Mouse (Mus musculus) E14TG2a.4 (cell line): ENCODE results near the gene Gucy1b1.

Source experiments
- H3K27me3 ChIP-seq: 2 replicates; pipeline ENCODE4 v1.6.1; 2014; ENCODE audit warnings: low read length, control low read depth; ENCODE audit not compliant: insufficient read depth
- H3K36me3 ChIP-seq: 2 replicates; pipeline ENCODE4 v1.6.1; 2014; ENCODE audit warnings: low read length, control low read depth; ENCODE audit not compliant: insufficient read depth
- H3K4me1 ChIP-seq: replicated peaks from 2 replicates; pipeline ENCODE4 v1.6.1; 2014; ENCODE audit warnings: low read depth, low read length, control low read depth
- H3K4me3 ChIP-seq: replicated peaks from 2 replicates; pipeline ENCODE4 v1.5.1; 2014; ENCODE audit warnings: mild to moderate bottlenecking, low read length
- H3K9me3 ChIP-seq: 2 replicates; pipeline ENCODE4 v1.6.1; 2014; ENCODE audit warnings: low read length, control low read depth
- CTCF ChIP-seq: conservative IDR thresholded peaks from 2 replicates; pipeline ENCODE4 v1.5.1; 2014; ENCODE audit warnings: low read length
- NANOG ChIP-seq: IDR thresholded peaks from 2 replicates; pipeline ENCODE4 v1.6.1; 2014; ENCODE audit warnings: borderline replicate concordance, low read length, mixed read lengths
- POU5F1 ChIP-seq: IDR thresholded peaks from 2 replicates; pipeline ENCODE4 v1.6.1; 2014; ENCODE audit warnings: low read length, borderline replicate concordance

Gene Gucy1b1

GRCm38 (mm10) chr3:82023065-82023464, 51.4 kb downstream of the Gucy1b1 start:
- Histone ChIP-seq H3K4me1 (no peaks in the 10 kb centered on the region), H3K27me3 (no peaks in the 10 kb centered on the region), H3K4me3 (no peak overlapping the region), H3K36me3 (no peaks in the 10 kb centered on the region), H3K9me3 (no peaks in the 10 kb centered on the region)
- TF ChIP-seq POU5F1: no peak
- no peak for TF ChIP-seq CTCF
- no peak for TF ChIP-seq NANOG

- TF ChIP-seq NANOG: no peak
- no peak for TF ChIP-seq POU5F1
- no peak for TF ChIP-seq CTCF
- Histone ChIP-seq H3K4me1 (no peaks in the 10 kb centered on the region), H3K4me3 (no peak overlapping the region), H3K36me3 (no peaks in the 10 kb centered on the region), H3K27me3 (no peaks in the 10 kb centered on the region), H3K9me3 (no peaks in the 10 kb centered on the region)
Measured at GRCm38 (mm10) chr3:82022421-82022920, 52.0 kb downstream of the Gucy1b1 start.

- H3K9me3 ChIP-seq: no peaks in the 10 kb centered on the region
- no peaks in the 10 kb centered on the region for H3K27me3 ChIP-seq
- no peaks in the 10 kb centered on the region for H3K36me3 ChIP-seq
- no peak for TF ChIP-seq POU5F1
- no peak for TF ChIP-seq NANOG
- TF ChIP-seq CTCF: no peak
- no peak overlapping the region for H3K4me3 ChIP-seq
- H3K4me1 ChIP-seq: no peaks in the 10 kb centered on the region
Measured at GRCm38 (mm10) chr3:82014148-82014703, 60.3 kb downstream of the Gucy1b1 start.

- TF ChIP-seq NANOG (no peak), CTCF (no peak), POU5F1 (no peak)
- no peaks in the 10 kb centered on the region for H3K4me1 ChIP-seq
- no peak overlapping the region for H3K4me3 ChIP-seq
- H3K27me3 ChIP-seq: no peaks in the 10 kb centered on the region
- no peaks in the 10 kb centered on the region for H3K36me3 ChIP-seq
- H3K9me3 ChIP-seq: no peaks in the 10 kb centered on the region
Measured at GRCm38 (mm10) chr3:82007002-82007401, 67.5 kb downstream of the Gucy1b1 start.

- no peak overlapping the region for H3K4me3 ChIP-seq
- H3K9me3 ChIP-seq: no peaks in the 10 kb centered on the region
- no peak for TF ChIP-seq NANOG
- peak; percentile 24; the same call in 1 of the 2 replicates for TF ChIP-seq POU5F1
- TF ChIP-seq CTCF: peak; percentile 69
- H3K36me3 ChIP-seq: no peaks in the 10 kb centered on the region
- H3K27me3 ChIP-seq: no peaks in the 10 kb centered on the region
- no peaks in the 10 kb centered on the region for H3K4me1 ChIP-seq
Measured at GRCm38 (mm10) chr3:81995988-81996387, 78.5 kb downstream of the Gucy1b1 start.

- Histone ChIP-seq H3K36me3 (no peaks in the 10 kb centered on the region), H3K4me3 (no peak overlapping the region), H3K27me3 (no peaks in the 10 kb centered on the region), H3K4me1 (no peaks in the 10 kb centered on the region), H3K9me3 (no peaks in the 10 kb centered on the region)
- TF ChIP-seq NANOG (no peak), CTCF (no peak), POU5F1 (no peak)
Measured at GRCm38 (mm10) chr3:81995371-81995770, 79.1 kb downstream of the Gucy1b1 start.

GRCm38 (mm10) chr3:81990531-81990930, 84.0 kb downstream of the Gucy1b1 start:
- H3K36me3 ChIP-seq: no peaks in the 10 kb centered on the region
- TF ChIP-seq CTCF (no peak), POU5F1 (no peak), NANOG (no peak)
- 0 out of 2 replicates have a peak, but pooled peaks cover 5% of the 10 kb centered on the region for H3K4me1 ChIP-seq
- H3K4me3 ChIP-seq: no peak overlapping the region
- no peaks in the 10 kb centered on the region for H3K9me3 ChIP-seq
- no peaks in the 10 kb centered on the region for H3K27me3 ChIP-seq

GRCm38 (mm10) chr3:81989692-81990141, 84.8 kb downstream of the Gucy1b1 start:
- H3K27me3 ChIP-seq: no peaks in the 10 kb centered on the region
- no peak overlapping the region for H3K4me3 ChIP-seq
- no peak for TF ChIP-seq NANOG
- no peak for TF ChIP-seq POU5F1
- no peak for TF ChIP-seq CTCF
- H3K36me3 ChIP-seq: no peaks in the 10 kb centered on the region
- no peaks in the 10 kb centered on the region for H3K9me3 ChIP-seq
- 0 out of 2 replicates have a peak, but pooled peaks cover 5% of the 10 kb centered on the region for H3K4me1 ChIP-seq

- Histone ChIP-seq H3K36me3 (no peaks in the 10 kb centered on the region), H3K4me3 (no peak overlapping the region), H3K4me1 (0 out of 2 replicates have a peak, but pooled peaks cover 5% of the 10 kb centered on the region), H3K27me3 (no peaks in the 10 kb centered on the region), H3K9me3 (no peaks in the 10 kb centered on the region)
- TF ChIP-seq CTCF: no peak
- no peak for TF ChIP-seq NANOG
- no peak for TF ChIP-seq POU5F1
Measured at GRCm38 (mm10) chr3:81987628-81988027, 86.9 kb downstream of the Gucy1b1 start.
